Mouse (Mus musculus): Measurements from ENCODE around the gene Gm17359.
"Not testable (repeated sequence)": the region's sequence is repeated elsewhere in the genome, so short reads cannot be mapped to it uniquely, and the experiment has no call there.

The Gm17359 gene

DNA sequence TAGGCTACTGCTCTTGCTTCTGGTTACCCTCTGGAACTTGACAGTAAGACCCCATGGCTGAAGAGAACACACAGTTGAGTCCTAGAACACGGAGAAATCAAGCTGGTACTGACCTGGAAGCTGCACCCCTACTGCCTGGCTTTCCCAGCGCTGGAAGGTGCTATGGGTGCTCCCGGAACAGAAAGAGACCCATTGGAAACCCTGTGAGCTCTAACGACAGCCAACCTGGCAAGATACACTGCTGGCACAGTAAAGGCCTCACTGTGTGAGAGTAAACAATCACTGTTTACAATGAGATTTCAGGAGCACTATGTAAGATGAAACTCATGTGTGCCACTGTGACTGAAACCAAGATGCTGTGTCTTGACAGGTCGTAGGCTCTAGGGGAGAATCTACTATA lies 78.6 kb downstream of the Gm17359 start:
- DNase-seq (ENCODE audit: low spot score): no peak

DNA sequence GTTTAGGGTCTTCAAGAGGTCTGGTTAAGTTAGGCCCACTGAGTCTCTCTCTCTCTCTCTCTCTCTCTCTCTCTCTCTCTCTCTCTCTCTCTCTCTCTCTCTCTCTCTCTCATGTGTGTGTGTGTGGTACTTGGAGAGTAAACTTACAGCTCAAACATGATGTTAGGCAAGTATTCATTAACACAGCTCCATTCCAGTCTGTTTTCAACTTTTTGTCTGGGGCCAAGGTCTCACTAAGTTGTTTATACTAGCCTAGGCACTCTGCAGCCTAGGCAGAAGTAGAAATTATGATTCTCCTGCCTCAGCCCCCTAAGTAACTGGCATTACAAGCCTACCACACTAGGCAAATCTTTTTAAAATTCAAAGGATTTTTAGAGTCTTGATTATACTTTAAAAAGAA lies 79.5 kb downstream of the Gm17359 start:
- no peak for DNase-seq (ENCODE audit: low spot score)

DNA sequence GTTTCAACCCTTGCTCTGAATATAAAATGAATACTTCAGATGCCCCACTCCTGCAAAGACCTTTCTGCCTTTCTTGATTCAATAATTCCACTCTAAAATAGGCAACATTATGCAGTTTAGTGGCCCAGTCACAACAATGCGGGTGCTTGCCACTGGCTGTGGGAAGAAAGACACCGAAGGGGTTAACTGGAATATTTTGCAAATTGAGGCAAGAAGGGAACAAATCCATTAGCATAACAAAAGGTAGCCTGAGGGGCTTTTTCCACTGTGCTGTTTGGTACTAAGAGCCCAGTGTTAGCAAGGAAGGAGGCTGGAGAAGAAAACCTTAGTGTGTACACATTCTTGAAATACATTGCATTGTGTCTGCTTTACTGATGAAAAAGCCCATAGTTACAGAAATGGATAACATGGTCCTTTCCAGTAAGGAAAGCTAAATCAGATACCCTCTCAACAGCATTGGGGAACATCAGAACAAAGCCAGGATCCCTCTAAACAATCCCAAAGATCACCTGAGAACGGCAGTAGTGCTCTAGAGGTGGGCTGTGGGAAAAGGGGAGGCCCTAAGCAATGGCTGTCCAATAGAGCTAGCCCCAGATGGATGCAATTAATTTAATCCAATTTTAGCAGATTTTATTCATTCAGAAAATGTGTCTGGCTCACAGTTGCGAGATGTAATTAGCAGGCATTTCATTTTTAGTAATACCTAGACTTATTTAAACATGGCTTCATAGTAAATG lies 80.7 kb downstream of the Gm17359 start:
- peak; percentile 53 for DNase-seq (ENCODE audit: low spot score)

DNA sequence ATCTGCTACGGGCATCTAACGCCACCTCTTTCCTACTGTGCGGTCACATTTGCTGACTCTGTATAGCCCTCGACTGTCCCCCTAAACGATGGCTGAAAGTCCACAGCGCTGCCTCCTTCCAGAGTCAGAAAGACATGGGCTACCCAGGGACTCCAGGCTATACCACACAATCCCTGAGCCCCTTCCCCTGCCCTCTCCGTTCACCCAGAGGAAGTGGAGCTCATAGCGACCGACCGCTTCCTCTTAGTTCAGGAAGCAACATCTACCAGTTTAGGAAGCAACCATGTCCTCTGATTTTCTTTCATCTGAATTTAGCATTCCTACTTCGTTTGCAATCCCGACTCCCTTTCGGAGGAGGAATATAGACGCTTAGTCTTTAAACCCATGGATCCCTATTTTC lies 82.5 kb downstream of the Gm17359 start:
- no peak for DNase-seq (ENCODE audit: low spot score)

DNA sequence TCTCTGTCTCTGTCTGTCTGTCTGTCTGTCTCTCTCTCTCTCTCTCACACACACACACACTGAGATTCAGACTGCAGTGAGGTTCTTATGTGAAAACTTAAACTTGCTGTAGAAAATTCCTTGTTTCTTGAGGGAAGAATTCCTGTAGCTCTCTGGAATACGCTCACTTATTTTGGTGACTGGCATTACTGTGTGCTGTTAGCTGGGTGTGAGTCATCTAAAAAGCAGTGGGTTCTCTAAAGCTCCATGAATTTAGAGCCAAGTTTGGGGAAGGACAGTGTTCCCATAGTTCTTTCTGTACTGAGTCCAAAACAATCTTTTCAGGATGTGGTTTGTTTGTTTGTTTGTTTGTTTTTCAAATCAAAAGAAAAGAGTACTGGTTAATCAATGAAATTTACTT lies 89.0 kb downstream of the Gm17359 start:
- DNase-seq (ENCODE audit: low spot score): no peak

DNA sequence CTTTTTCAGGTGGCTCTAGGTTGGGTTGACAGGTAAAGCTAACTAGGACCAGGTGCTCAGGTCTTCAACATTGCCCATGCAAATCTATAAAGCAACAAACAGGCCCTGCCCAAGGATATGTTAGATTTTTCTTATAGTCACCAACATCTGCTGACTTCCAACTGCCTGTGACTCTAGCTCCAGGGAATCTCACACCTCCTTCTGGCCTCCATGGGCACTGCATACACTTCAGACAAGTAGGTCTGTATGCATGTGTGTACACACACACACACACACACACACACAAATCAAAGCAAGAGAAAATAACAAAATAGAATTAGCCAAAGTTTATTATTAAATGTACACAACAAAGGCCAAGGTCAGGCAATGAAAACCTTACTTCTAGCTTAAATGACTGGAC lies 97.1 kb downstream of the Gm17359 start:
- peak; percentile 20 for DNase-seq (ENCODE audit: low spot score)

DNA sequence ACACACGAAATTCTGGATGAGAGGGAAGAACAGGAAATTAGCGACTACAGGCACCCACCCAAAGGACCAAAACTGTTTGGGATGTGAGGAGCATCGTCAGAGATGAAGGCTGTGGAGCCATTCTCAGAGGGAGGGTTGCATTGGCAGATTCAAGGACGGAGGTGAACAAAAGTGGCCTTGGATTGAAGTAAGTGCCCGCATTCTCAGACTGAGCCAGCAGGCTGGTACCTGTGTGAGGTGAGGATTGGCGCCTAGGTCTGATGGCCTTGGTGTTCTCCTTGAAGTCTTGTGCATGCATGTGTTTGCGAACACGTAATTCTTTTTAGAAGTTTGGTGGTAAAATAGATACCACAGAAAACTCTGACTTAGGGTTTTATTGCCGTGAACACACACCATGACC lies 98.0 kb downstream of the Gm17359 start:
- DNase-seq (ENCODE audit: low spot score): no peak

DNA sequence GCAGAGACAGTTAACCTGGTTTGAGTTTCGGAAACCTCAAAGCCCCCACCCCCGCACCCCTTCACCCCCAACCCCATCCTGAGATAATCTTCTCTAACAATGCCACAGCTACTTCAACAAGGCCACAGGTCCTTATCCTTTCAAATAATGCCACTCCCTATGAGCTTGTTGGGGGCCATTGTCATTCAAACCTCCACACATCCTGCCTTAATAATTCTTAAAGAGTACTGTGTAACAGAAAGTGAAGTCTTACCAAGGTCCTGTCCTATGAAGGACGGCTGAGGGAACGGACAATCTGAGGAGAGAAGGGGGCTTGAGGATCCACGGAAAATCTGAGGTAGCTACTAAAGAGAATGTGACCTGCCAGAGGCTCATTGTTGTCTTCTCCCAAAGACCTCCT lies 98.5 kb downstream of the Gm17359 start:
- DNase-seq (ENCODE audit: low spot score): no peak

DNA sequence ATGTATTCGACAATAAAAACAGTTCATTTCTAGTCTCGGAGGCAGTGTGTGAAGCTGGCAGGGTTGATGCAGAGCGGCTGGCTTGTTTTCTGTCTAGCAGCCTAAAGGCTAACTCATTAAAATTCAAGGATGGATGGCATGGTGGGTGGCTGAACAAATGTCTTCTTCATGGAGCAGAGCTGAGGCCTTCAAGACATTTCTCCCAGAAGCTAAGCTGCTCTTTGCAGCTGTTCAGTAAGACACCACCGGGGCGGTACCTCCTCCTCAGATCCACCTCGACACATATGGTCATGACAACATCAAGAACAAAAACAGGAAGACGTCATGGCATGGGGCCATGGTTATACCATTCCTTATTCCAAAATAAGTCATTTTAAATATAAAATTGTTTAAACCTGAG lies 99.7 kb downstream of the Gm17359 start:
- no peak for DNase-seq (ENCODE audit: low spot score)

DNA sequence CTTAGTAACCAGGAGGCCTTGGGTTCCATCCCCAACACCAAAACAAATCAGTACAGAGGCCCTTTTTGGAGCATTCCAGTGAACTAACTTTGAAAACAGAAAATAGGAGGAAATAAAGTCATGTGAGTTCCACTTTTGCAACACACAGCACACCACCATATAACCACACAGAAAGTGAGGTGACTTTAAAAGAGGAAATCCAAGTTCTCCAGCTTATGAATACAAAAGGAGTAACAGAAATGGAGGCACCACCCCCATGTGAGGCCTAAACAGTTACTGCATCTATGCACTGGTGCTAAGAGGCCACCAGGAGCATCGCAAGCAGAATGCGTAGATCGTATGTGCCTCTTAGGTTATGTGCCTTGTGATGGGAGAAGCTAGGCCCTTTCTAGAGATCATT lies 101.8 kb downstream of the Gm17359 start:
- no peak for DNase-seq (ENCODE audit: low spot score)

DNA sequence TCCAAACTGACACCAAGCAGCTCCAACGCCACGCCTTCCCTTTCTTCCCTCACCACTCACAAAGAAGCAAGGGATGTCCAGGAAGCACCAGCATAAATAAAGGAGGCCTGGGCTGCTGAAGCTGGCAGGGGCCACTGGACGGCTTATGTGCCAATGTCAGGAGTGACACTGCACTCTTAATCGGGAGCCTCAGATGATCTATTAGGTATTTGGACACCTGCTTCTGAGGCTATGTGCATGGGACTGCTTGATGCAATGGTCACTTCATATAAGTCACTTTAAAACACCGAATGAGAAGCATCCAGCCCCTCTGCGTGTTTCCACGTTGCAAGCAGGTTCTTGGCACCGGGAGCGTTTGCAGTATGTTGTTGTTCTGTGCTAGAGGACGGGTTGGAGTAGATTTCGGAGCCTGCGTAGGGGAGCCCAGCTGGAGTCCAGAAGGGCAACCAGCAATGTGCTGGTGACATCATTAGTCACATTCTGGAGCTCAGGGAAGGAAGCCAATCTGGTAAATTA lies 104.6 kb downstream of the Gm17359 start:
- DNase-seq (ENCODE audit: low spot score): no peak

DNA sequence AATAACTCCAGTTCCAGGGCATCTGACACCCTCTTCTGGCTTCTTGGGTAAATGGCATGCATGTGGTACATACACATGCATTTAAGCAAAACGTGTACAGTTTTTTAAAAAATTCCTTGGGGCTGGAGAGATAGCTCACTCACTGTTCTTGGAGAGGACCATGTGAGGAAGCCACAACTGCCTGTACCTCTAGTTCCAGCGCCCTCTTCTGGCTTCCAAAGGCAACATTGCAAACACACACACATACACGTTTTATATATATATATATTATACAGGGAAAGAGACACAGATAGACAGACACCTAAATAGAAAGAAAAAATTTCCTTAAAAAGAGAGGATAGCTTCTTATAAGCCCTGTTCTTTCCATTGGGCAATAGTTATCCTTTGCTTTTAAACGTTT lies 107.4 kb downstream of the Gm17359 start:
- no peak for DNase-seq (ENCODE audit: low spot score)

DNA sequence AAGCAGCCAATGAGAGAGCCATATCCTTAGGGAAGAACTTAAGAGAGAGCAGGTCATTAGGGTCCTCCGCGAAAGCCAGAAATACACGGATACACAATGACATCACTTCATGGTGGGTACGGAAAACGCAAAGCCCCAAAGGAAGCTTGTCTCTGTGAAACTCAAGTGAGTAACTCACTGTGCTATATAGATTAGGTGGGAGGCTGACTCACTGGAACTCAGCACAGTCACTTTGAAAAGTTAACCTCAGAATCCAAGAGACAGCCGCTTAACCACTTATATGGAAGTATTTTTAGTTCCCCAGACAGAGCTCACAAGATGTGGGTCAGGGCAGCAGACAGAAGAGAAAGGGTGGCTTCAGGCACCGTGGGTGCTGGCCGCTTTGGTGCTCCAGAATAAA lies 108.6 kb downstream of the Gm17359 start:
- no peak for DNase-seq (ENCODE audit: low spot score)

DNA sequence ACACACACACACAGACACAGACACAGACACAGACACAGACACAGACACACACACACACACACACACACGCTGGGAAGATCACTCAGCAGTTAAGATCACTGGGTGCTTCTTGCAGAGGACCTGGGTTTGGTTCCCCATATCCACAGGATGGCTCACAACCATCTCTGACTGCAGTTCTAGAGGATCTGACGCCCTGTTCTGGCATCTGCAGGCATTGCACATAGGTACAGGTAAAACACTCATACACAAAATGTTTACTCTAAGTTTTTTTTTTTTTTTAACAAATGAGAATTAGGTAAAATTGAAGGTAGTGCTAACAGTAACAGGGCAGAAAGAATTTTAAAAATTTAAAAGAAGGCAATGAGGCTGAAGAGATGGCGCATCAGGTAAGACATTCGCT lies 109.7 kb downstream of the Gm17359 start:
- DNase-seq (ENCODE audit: low spot score): no peak

DNA sequence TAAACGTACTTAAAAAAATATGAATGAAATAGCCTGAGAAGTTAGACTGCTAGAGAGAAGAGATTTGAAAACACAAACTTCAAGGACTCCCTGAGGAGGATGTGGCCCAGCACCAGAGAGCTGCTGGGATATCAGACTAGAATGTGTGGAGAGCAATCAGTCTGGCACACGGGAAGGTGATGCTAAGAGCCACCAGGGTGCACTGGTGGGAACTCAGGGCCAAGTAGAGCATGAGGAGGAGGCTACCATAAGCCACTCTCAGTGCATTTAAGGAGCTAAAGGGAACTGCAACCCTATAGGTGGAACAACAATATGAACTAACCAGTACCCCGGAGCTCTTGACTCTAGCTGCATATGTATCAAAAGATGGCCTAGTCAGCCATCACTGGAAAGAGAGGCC lies 110.2 kb downstream of the Gm17359 start:
- DNase-seq (ENCODE audit: low spot score): not testable (repeated sequence)

DNA sequence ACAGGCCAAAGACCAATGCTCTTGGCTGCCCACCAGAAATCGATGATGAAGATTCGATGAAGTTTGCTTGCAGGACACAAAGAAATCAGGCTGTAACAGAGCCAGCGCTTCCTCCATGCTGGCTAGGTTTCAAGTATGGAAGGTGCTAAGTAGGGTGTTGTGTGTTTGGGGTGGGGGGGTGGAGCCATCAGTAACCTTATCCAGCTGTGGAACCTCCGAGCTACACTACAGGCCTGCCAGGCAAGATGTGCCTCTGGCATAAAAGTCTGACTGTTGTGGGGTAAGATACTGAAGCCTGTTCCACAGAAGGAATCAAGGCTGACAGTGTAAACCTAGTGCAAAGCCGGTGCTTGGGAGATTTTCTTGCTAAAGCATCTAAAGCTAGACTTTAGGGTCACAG lies 112.0 kb downstream of the Gm17359 start:
- DNase-seq (ENCODE audit: low spot score): no peak

DNA sequence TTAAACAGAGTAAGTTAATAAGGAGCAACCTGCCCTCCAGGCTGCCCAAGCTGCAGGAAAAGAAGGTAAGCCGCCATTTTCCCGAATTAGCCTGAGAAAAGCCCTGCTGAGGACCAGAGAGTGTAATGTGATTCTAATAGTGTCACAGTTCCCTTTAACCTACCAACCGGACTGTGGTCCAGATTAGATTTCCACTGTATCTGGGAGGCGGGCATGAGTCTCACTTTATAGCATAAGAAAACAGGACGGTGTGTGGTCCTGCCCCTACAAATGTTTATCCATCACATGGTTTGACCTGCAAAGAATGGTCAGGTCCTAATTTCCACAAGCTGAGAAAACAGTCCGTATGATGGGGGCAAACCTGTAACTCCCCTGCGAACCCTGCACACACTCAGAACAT lies 112.9 kb downstream of the Gm17359 start:
- peak; percentile 47 for DNase-seq (ENCODE audit: low spot score)

DNA sequence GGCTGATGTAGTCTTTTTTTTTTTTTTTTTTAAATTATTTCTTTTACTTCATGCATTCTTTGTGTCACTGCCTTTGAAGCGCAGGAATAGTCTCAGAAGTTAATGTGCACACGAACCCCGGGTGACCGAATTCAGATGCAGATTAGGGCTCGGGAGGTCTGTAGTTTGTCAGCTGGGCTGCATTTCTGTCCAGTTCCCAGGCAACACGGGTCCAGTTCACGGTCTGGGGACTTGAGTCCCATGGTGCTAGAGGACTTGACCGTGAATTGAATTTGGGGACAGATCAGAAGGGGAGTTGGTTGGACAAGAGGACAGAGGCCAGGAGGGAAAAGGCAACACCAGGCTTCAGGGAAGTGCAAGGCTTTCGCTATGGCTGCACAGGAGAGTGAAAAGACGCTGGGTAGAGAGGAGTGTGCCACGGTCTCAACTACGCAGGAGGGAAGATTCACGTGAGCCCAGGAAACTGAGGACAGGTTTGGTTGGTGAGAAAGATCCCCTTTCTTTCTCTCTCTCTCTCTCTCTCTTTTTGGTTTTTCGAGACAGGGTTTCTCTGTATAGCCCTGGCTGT lies 116.3 kb downstream of the Gm17359 start:
- peak; percentile 78 for DNase-seq (ENCODE audit: low spot score)

DNA sequence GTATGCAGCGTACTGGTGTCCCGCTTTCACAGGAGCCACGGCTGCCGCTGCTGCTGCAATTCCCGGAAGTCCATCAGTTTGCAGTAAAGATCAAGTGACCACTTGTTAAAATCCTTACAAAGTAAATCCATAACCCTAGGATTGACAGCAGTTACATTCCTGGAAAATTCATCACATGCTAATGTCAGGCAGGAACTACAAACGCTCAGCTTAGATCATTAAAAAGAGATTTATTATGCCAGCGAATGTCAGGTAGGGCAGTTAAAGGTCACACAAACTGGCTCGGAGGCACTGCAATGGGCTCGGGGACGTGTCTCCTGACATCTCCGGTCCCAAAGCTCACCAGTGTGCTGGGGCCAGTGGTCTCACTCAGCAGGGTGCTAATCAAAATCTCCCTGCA lies 119.3 kb downstream of the Gm17359 start:
- peak; percentile 43 for DNase-seq (ENCODE audit: low spot score)

DNA sequence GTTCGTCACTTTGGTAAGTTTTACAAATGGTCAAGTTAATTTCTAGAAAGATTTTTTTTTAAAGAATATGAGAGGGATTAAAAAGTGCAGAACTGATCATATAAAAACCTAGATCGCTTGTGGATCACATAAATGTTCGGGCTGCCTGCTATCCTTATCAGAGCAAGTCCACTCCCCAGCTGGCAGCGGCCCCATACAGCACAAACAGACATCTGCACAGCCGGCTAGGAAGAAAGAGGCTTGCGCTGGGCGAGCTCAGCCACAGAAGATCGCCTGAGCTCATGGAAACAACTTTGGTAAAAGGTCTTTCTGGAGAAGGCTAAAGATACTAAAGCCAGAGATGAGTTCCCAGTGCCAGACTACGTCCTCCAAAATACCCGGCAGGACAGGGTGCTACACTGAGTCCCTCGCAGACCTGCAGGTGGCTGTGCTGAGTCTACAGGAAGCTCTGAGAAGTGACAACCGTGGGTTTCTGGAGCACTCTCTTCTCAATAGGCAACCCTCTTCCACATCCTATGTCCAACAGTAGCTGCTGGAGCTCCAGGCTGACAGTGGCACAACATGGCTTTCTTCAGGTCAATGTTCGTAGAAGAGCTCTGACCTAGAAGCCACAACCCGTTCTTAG lies 122.3 kb downstream of the Gm17359 start:
- DNase-seq (ENCODE audit: low spot score): no peak

DNA sequence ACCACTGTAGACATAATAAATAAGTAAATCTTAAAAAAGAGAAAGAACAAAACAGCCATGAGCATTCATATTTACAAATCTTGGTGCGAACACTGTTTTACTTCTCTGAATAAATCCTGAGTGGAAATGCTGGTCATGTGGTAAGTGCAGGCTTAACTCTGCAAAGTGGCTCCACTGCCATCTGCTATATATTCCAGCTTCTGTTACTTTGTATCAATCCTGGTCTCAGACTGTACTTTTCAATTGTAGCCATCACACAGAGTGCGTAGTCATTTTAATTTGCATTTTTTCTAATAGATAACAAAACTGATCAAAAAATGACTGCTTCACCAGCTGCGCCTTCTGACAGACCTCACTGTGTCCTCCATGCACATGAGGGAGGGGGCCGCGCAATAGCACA lies 133.0 kb downstream of the Gm17359 start:
- DNase-seq (ENCODE audit: low spot score): no peak

DNA sequence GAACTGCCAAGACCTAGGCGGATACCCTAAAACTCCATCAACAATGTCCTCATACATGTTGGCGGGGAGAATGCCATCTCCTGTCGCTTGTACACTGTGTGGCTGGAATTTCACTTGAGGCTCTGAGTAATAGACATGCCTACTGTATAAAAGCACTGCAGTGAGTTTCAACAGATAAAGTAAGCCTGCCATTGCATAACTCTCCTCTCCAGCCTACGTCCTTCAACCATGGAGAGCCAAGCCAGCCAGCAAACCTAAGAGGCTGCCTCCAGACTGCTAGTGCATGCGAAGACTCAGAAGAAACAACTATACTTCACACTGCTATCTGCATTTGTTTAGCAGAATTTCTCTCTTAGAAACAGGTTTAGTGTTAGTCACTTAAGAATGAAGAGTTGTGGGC lies 135.9 kb downstream of the Gm17359 start:
- no peak for DNase-seq (ENCODE audit: low spot score)

DNA sequence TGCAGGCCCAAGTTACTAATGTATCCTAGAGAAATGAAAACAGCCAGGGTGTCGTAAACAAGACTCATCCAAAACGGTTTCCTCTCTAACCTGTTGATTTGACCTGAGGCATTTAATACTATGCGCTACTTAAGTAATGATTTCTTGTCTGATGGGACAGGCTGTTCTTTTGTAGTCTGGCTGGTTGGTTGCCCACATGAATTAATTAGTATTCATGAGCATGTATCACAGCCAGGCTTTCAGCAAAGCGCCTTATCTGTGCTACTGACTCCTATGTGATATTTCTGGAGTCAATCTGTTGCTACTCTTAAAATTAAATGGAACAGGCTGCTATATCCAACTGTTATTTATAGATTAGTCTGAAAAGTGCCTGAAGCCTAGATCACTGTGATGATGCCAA lies 138.4 kb downstream of the Gm17359 start:
- no peak for DNase-seq (ENCODE audit: low spot score)

DNA sequence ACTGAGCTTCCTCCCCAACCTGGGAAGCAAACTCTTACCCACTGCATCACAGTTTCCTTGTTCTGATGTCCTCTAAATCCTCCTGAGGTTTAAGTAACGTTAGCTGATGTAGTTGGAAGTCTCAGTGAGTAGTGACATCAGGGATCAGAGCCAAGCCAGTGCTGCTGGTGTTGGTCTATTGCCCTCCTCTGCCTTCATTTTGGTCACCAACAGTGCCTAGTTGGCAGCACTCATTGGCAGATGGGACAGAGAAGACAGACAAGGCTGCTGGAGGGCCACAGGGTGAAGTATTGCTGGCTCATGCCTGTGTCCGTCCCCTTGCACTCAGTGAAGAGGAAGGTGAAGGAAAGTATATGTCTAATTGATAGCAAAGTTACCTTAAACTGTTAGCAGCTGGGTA lies 139.5 kb downstream of the Gm17359 start:
- DNase-seq (ENCODE audit: low spot score): no peak
